Mouse (Mus musculus) C2C12 (cell line): ENCODE measurements around the gene Man2c1. TPM values are rescaled to one million over a fixed set of nuclear protein-coding genes. Genes with fewer than 3 reads are reported as not detected.

Experiments
- H3K27me3 ChIP-seq: one replicate; pipeline ENCODE4 v1.6.1; 2011; ENCODE audit not compliant: control insufficient read depth, insufficient read depth, insufficient read length
- H3K36me3 ChIP-seq: one replicate; pipeline ENCODE4 v1.6.1; 2011; ENCODE audit not compliant: control insufficient read depth, insufficient read depth
- H3K4me3 ChIP-seq: one replicate; pipeline ENCODE4 v1.5.1; 2011; ENCODE audit warnings: mild to moderate bottlenecking, control low read depth; ENCODE audit not compliant: poor library complexity, insufficient read depth, severe bottlenecking
- H3K79me2 ChIP-seq: one replicate; pipeline ENCODE4 v1.6.1; 2011; ENCODE audit not compliant: control insufficient read depth, insufficient read depth
- H3K79me3 ChIP-seq: one replicate; pipeline ENCODE4 v1.6.1; 2011; ENCODE audit warnings: low read depth, control low read depth
- H3ac ChIP-seq: one replicate; pipeline ENCODE3; 2011; ENCODE audit warnings: low read depth; ENCODE audit not compliant: control insufficient read depth, insufficient read length
- CEBPB ChIP-seq: IDR thresholded peaks from one replicate; pipeline ENCODE4 v1.6.1; 2011; ENCODE audit warnings: low read depth, mild to moderate bottlenecking, control low read depth, moderate library complexity
- CTCF ChIP-seq: IDR thresholded peaks from one replicate; pipeline ENCODE4 v1.5.1; 2011; ENCODE audit not compliant: control insufficient read depth, insufficient read depth, insufficient read length
- FOSL1 ChIP-seq: IDR thresholded peaks from one replicate; pipeline ENCODE4 v1.8.0; 2011; ENCODE audit warnings: mild to moderate bottlenecking, low read length; ENCODE audit not compliant: poor library complexity, insufficient read depth, severe bottlenecking
- MAX ChIP-seq: IDR thresholded peaks from one replicate; pipeline ENCODE4 v1.6.1; 2011; ENCODE audit warnings: mild to moderate bottlenecking, control low read depth
- MYOD1 ChIP-seq: IDR thresholded peaks from one replicate; pipeline ENCODE4 v1.6.1; 2011; ENCODE audit warnings: low read depth; ENCODE audit not compliant: control insufficient read depth, insufficient read length
- MYOG ChIP-seq: IDR thresholded peaks from one replicate; pipeline ENCODE4 v1.6.1; 2011; ENCODE audit not compliant: control insufficient read depth, insufficient read length; ENCODE audit errors: extremely low read depth
- USF1 ChIP-seq: IDR thresholded peaks from one replicate; pipeline ENCODE4 v1.6.1; 2011; ENCODE audit warnings: low read depth, mild to moderate bottlenecking, control low read depth, moderate library complexity
- polyA plus RNA-seq: library from polyadenylated mRNA; unstranded; fragments of >200 nt; fragmentation: generic; extraction: Trizol; gene quantifications from one replicate; pipeline ENCODE4 v1.2.1, GENCODE M21; 2012; ENCODE audit warnings: missing spikeins

The Man2c1 gene
- polyA plus RNA-seq, 1 experiment: 28.5 TPM

GRCm38 (mm10) chr9:57137777-57138176 lies 7.3 kb downstream of the Man2c1 start:
- H3K36me3 ChIP-seq: peaks cover 20% of the 10 kb centered on the region
- no peaks in the 10 kb centered on the region for H3K79me3 ChIP-seq
- TF ChIP-seq MAX (no peak), USF1 (no peak), CTCF (no peak), CEBPB (no peak), MYOD1 (no peak), MYOG (no peak), FOSL1 (no peak)
- H3K79me2 ChIP-seq: no peaks in the 10 kb centered on the region
- H3K27me3 ChIP-seq: no peaks in the 10 kb centered on the region
- H3ac ChIP-seq: no peak overlapping the region
- no peak overlapping the region for H3K4me3 ChIP-seq

DNA sequence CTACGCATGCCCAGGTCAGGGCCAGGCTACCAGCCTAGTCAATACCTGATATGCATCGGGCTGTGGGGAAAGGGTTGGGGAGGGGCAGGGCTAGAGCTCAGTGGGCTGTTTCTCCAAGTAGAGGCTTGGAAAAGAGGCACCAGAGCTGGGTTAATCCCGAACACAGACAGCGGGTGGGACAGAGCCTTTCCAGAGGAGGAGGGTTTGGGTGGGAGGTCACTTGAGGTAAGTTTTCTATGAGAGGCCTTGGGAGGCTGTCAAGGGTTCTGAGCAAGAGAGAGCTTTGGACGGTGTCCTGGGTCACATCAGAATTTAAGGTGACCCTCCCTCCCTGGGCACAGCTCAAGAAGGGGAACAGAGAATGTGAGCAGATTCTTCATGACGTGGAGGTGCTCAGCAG lies 8.0 kb downstream of the Man2c1 start:
- Histone ChIP-seq H3K4me3 (no peak overlapping the region), H3ac (no peak overlapping the region), H3K79me3 (no peaks in the 10 kb centered on the region), H3K79me2 (no peaks in the 10 kb centered on the region), H3K27me3 (no peaks in the 10 kb centered on the region), H3K36me3 (peaks cover 18% of the 10 kb centered on the region)
- TF ChIP-seq USF1 (no peak), CEBPB (no peak), MAX (no peak), MYOG (no peak), CTCF (no peak), MYOD1 (no peak), FOSL1 (no peak)

DNA sequence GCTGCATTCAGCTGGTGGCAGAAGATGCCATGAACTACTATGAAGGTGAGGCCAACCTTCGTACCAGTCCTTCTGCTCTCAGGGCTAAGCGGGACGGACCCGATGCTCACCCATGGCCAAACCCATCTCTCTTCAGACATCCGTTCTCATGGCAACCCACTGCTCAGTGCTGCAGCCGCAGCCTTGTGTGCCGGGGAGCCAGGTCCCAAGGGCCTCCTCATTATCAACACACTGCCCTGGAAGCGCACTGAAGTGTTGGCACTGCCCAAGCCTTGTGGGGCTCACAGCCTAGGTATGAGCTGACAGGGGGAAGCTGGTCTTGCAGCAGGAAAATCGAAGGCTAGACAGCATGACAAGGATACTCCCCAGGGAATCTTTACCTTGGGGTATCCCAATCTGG lies 8.6 kb downstream of the Man2c1 start:
- H3K4me3 ChIP-seq: no peak overlapping the region
- TF ChIP-seq MYOD1 (no peak), CTCF (no peak), CEBPB (no peak), MAX (no peak), MYOG (no peak), USF1 (no peak), FOSL1 (no peak)
- no peak overlapping the region for H3ac ChIP-seq
- no peaks in the 10 kb centered on the region for H3K79me3 ChIP-seq
- no peaks in the 10 kb centered on the region for H3K79me2 ChIP-seq
- no peaks in the 10 kb centered on the region for H3K27me3 ChIP-seq
- peaks cover 14% of the 10 kb centered on the region for H3K36me3 ChIP-seq

DNA sequence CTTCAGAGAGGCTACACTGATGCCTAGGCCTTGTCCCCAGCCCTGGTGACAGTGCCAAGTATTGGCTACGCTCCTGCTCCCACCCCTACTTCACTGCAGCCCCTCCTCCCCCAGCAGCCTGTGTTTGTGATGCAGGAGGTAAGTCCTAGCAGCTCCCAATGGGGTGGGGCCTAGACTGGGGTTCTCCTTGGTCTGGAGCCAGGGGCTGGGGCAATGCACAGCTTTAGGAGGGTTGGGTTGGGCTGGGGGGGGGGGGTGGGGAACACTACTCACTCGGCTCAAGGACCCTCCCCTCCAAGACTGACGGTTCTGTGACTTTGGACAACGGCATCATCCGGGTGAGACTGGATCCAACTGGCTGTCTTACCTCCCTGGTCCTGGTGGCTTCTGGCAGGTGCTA lies 9.1 kb downstream of the Man2c1 start:
- Histone ChIP-seq H3K79me2 (no peaks in the 10 kb centered on the region), H3K79me3 (no peaks in the 10 kb centered on the region), H3K4me3 (no peak overlapping the region), H3K36me3 (peaks cover 9% of the 10 kb centered on the region), H3ac (no peak overlapping the region), H3K27me3 (no peaks in the 10 kb centered on the region)
- TF ChIP-seq MYOD1 (no peak), USF1 (no peak), MYOG (no peak), MAX (no peak), FOSL1 (no peak), CEBPB (no peak), CTCF (no peak)

GRCm38 (mm10) chr9:57141417-57142353 lies 11.2 kb downstream of the Man2c1 start:
- Histone ChIP-seq H3K36me3 (peaks cover 4% of the 10 kb centered on the region), H3K79me3 (no peaks in the 10 kb centered on the region), H3ac (no peak overlapping the region), H3K27me3 (no peaks in the 10 kb centered on the region), H3K79me2 (no peaks in the 10 kb centered on the region), H3K4me3 (no peak overlapping the region)
- TF ChIP-seq CEBPB: no peak
- no peak for TF ChIP-seq USF1
- TF ChIP-seq MYOD1: no peak
- no peak for TF ChIP-seq MAX
- TF ChIP-seq MYOG: no peak
- no peak for TF ChIP-seq FOSL1
- TF ChIP-seq CTCF: no peak

DNA sequence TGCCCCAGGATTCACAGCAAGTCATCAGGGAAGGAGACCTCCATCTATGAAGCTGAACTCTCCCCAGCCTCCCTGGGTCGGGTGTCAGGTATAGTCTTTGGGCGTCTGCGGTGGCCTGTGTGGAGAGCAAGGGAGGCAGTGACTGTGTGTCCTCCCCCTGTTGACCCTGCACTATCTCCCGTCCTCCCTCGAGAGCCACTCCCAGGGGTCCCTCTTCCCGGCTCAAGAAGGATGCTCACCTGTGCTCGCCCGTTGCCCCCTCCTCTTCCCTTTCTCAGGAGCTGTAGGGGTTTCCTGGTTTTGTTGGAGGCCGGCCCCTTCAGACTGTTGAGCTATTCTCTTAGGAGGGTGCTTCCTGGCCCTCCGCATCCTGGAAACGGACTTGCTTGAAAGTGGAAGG lies 12.7 kb downstream of the Man2c1 start:
- no peaks in the 10 kb centered on the region for H3K27me3 ChIP-seq
- peaks cover 4% of the 10 kb centered on the region for H3K36me3 ChIP-seq
- TF ChIP-seq USF1 (no peak), MYOG (no peak), CEBPB (no peak), MYOD1 (no peak), MAX (no peak), FOSL1 (no peak), CTCF (no peak)

More for the DNA sequence above, 12.7 kb downstream of the Man2c1 start:
- Histone ChIP-seq H3K79me3 (no peaks in the 10 kb centered on the region), H3K4me3 (no peak overlapping the region), H3K79me2 (no peaks in the 10 kb centered on the region), H3ac (no peak overlapping the region)
